Mouse (Mus musculus) adrenal gland, adult 8-10 months (tissue): ENCODE results near the gene Cpm. TPM values are rescaled to one million over a fixed set of nuclear protein-coding genes. Genes with fewer than 3 reads are reported as not detected.

Source experiments
- DNase-seq: peaks from one replicate; pipeline ENCODE4 v3.0.0; 2022
- total RNA-seq, 4 experiments: library from RNA; stranded (reverse); gene quantifications; 2 replicates each; pipeline ENCODE4 v1.2.4; 2022

Cpm gene
- total RNA-seq, 4 experiments from 2014 or later = 19.9 to 44.3 (median 31.5) TPM

GRCm38 (mm10) chr10:117620934-117621501, 8.3 kb upstream of the Cpm start:
- DNase-seq = no peak

GRCm38 (mm10) chr10:117621616-117622533, 7.4 kb upstream of the Cpm start:
- no peak for DNase-seq

- no peak for DNase-seq
Observed at GRCm38 (mm10) chr10:117623358-117623757, 5.9 kb upstream of the Cpm start.

GRCm38 (mm10) chr10:117624222-117624621, 5.1 kb upstream of the Cpm start:
- no peak for DNase-seq

GRCm38 (mm10) chr10:117624655-117625497, 4.4 kb upstream of the Cpm start:
- DNase-seq = no peak

GRCm38 (mm10) chr10:117625500-117626296, 3.6 kb upstream of the Cpm start:
- DNase-seq = no peak

- no peak for DNase-seq
Observed at GRCm38 (mm10) chr10:117626297-117626613, 3.0 kb upstream of the Cpm start.

- no peak for DNase-seq
Observed at GRCm38 (mm10) chr10:117626840-117627615, 2.3 kb upstream of the Cpm start.

- DNase-seq = no peak
Observed at GRCm38 (mm10) chr10:117627616-117627930, 1.7 kb upstream of the Cpm start.

GRCm38 (mm10) chr10:117627949-117628348, 1.4 kb upstream of the Cpm start:
- no peak for DNase-seq

- no peak for DNase-seq
Observed at GRCm38 (mm10) chr10:117628363-117629168, 734 bp upstream of the Cpm start.

GRCm38 (mm10) chr10:117630176-117630575, 876 bp downstream of the Cpm start:
- no peak for DNase-seq

GRCm38 (mm10) chr10:117630810-117631209, 1.5 kb downstream of the Cpm start:
- DNase-seq = no peak

GRCm38 (mm10) chr10:117631562-117632259, 2.4 kb downstream of the Cpm start:
- no peak for DNase-seq

- no peak for DNase-seq
Observed at GRCm38 (mm10) chr10:117632394-117632793, 3.1 kb downstream of the Cpm start.

- no peak for DNase-seq
Observed at GRCm38 (mm10) chr10:117633564-117634208, 4.4 kb downstream of the Cpm start.

GRCm38 (mm10) chr10:117634323-117635030, 5.2 kb downstream of the Cpm start:
- no peak for DNase-seq

GRCm38 (mm10) chr10:117635078-117635771, 5.9 kb downstream of the Cpm start:
- no peak for DNase-seq
